Comparison of ENCODE assay signal across 8 mouse cellular contexts in the genomic region with DNA sequence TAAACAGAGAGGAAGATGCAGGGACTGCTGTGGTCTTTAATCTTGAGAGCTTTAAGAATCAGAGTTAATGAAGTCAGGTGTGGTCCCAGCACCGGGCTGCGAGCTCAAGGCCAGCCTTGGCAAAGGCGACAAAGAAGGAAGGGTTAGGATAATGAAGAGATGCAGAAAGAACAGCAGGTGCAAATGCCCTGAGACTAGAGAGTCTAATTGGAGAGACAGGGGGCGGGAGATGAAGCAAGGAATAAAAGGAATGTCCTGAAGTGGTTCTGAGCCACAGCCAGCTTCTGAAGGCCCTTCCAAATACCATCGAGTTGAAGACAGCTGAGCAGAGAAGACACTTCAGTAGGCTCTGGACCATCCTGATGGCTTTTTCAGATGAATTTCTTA. TPM values are rescaled to one million over a fixed set of nuclear protein-coding genes. Genes with fewer than 3 reads are reported as not detected.
DNase-seq lines count a peak whose midpoint lies in the region; ATAC-seq and TF ChIP-seq lines count a peak whose summit lies in the region.

No protein-coding gene starts in this region.

- no peaks in the 10 kb centered on the region for H3K9me3 ChIP-seq in neural tube, embryonic 11.5 days (ENCODE audit: control insufficient read depth, low read length)
- H3K9me3 ChIP-seq in limb, embryonic 13.5 days: no peaks in the 10 kb centered on the region

- no peak for DNase-seq in neural tube, embryonic 11.5 days (ENCODE audit: low spot score)
- no peak for DNase-seq in neural tube, embryonic 10.5 days (ENCODE audit: extremely low spot score, low spot score)
- no peak for DNase-seq in adrenal gland, postnatal 36 days
- DNase-seq in cerebellum, adult 11-12 months: no peak

- no peaks in the 10 kb centered on the region for H3K27me3 ChIP-seq in neural tube, embryonic 11.5 days (ENCODE audit: control insufficient read depth, insufficient read depth, low read length)
- no peaks in the 10 kb centered on the region for H3K27me3 ChIP-seq in limb, embryonic 13.5 days
- no peaks in the 10 kb centered on the region for H3K27me3 ChIP-seq in small intestine, adult 2 months (ENCODE audit: control insufficient read depth, insufficient read depth, low read length)

- H3K36me3 ChIP-seq in neural tube, embryonic 11.5 days (ENCODE audit: control insufficient read depth, insufficient read depth, low read length): peaks cover 10% of the 10 kb centered on the region
- peaks cover 43% of the 10 kb centered on the region for H3K36me3 ChIP-seq in limb, embryonic 13.5 days
- peaks cover 16% of the 10 kb centered on the region for H3K36me3 ChIP-seq in small intestine, adult 2 months (ENCODE audit: control insufficient read depth, insufficient read depth, low read length)

- H3K4me3 ChIP-seq in neural tube, embryonic 11.5 days (ENCODE audit: low read depth, low read length): peak overlapping the region; percentile 64
- peak overlapping the region; percentile 59 for H3K4me3 ChIP-seq in embryonic fibroblast, embryonic 13.5 days (ENCODE audit: insufficient read depth, low read length)
- H3K4me3 ChIP-seq in limb, embryonic 13.5 days: peak overlapping the region; percentile 76
- peak overlapping the region; percentile 76 for H3K4me3 ChIP-seq in small intestine, adult 2 months (ENCODE audit: low read depth, low read length)

- H3K9ac ChIP-seq in neural tube, embryonic 11.5 days (ENCODE audit: low read length): peak overlapping the region; percentile 84
- peak overlapping the region; percentile 85 for H3K9ac ChIP-seq in limb, embryonic 13.5 days

- H3K4me2 ChIP-seq in neural tube, embryonic 11.5 days (ENCODE audit: low read depth): peak overlapping the region; percentile 73
- peak overlapping the region; percentile 84 for H3K4me2 ChIP-seq in limb, embryonic 13.5 days (replicated peaks)

- H3K27ac ChIP-seq in neural tube, embryonic 11.5 days (ENCODE audit: low read depth, low read length): peak overlapping the region; percentile 79
- 0 out of 2 replicates have a peak overlapping the region, but pooled peaks have one; percentile 55 for H3K27ac ChIP-seq in embryonic fibroblast, embryonic 13.5 days (ENCODE audit: insufficient read depth, low read length)
- peak overlapping the region; percentile 90; the same call in 1 of the 2 replicates for H3K27ac ChIP-seq in limb, embryonic 13.5 days
- H3K27ac ChIP-seq in small intestine, adult 2 months (ENCODE audit: insufficient read depth, low read depth, low read length): no peak overlapping the region

- ATAC-seq in neural tube, embryonic 11.5 days (ENCODE audit: insufficient read depth, low FRiP score, low TSS enrichment): no peak
- no peak for ATAC-seq in limb, embryonic 13.5 days (ENCODE audit: low FRiP score, low read depth)
- ATAC-seq in granulocyte monocyte progenitor cell, adult 5-6 weeks (replicated peaks; ENCODE audit: poor library complexity, severe bottlenecking): no peak

- peaks cover 9% of the 10 kb centered on the region for H3K4me1 ChIP-seq in neural tube, embryonic 11.5 days (ENCODE audit: control insufficient read depth, insufficient read depth, low read length)
- H3K4me1 ChIP-seq in embryonic fibroblast, embryonic 13.5 days (ENCODE audit: control insufficient read depth, insufficient read depth, low read length): peaks cover 4% of the 10 kb centered on the region
- H3K4me1 ChIP-seq in limb, embryonic 13.5 days: peaks cover 37% of the 10 kb centered on the region
- H3K4me1 ChIP-seq in small intestine, adult 2 months (ENCODE audit: control insufficient read depth, insufficient read depth, insufficient read length, low read length): peaks cover 12% of the 10 kb centered on the region

- 14% methylated on average over 5 of the region's 5 CpGs for WGBS in neural tube, embryonic 11.5 days
- WGBS in limb, embryonic 13.5 days: 16% methylated on average over 5 of the region's 5 CpGs
- WGBS in small intestine, adult 2 months: 9% methylated on average over 5 of the region's 5 CpGs

- TF ChIP-seq POLR2A in embryonic fibroblast, embryonic 13.5 days (IDR thresholded peaks at IDR 0.05; ENCODE audit: low read depth, low read length): no peak
- TF ChIP-seq POLR2A in small intestine, adult 2 months (IDR thresholded peaks at IDR 0.05; ENCODE audit: low read depth, low read length): no peak

- no peak for TF ChIP-seq CTCF in embryonic fibroblast, embryonic 13.5 days (IDR thresholded peaks at IDR 0.05; ENCODE audit: borderline replicate concordance, insufficient read depth, low read length)
- TF ChIP-seq CTCF in small intestine, adult 2 months (IDR thresholded peaks at IDR 0.05; ENCODE audit: extremely low read depth, insufficient read length, insufficient replicate concordance, low read depth, low read length): no peak

RNA-seq across cellular contexts. Expression of a gene that starts 0.7 kb away (rescaled TPM):
- 18.4 and 19.4 TPM in 2 replicates for polyA plus RNA-seq in neural tube, embryonic 11.5 days (2014; fragmentation: Nextera tagmentation; extraction: Ambion mirVana)
- 5.7 and 8.3 TPM in 2 replicates for polyA plus RNA-seq in embryonic fibroblast, embryonic 13.5 days (2011; ENCODE audit: insufficient read length, low read depth, missing spikeins)
- 20.1 and 21.1 TPM in 2 replicates for polyA plus RNA-seq in limb, embryonic 13.5 days (2015; fragmentation: Nextera tagmentation; extraction: Ambion mirVana)
- polyA plus RNA-seq in small intestine, adult 2 months (2012; rRNA removed): 3.8 and 3.9 TPM in 2 replicates
- 10 to 100 TPM; 12.1 to 15.2 TPM for total RNA-seq in adrenal gland, postnatal 36 days (2021)
- 7.6 and 14.0 TPM in 2 replicates for total RNA-seq in granulocyte monocyte progenitor cell, adult 5-6 weeks (2014; fragmentation: Nextera tagmentation)
- 5.7 and 9.7 TPM in 2 replicates for total RNA-seq in granulocyte monocyte progenitor cell, adult 5-6 weeks (2017)

RNA-seq across cellular contexts. Expression of a gene that starts 4.9 kb away (rescaled TPM):
- 60.8 and 62.9 TPM in 2 replicates for polyA plus RNA-seq in neural tube, embryonic 11.5 days (2014; fragmentation: Nextera tagmentation; extraction: Ambion mirVana)
- 70.0 and 71.3 TPM in 2 replicates for polyA plus RNA-seq in embryonic fibroblast, embryonic 13.5 days (2011; ENCODE audit: insufficient read length, low read depth, missing spikeins)
- polyA plus RNA-seq in limb, embryonic 13.5 days (2015; fragmentation: Nextera tagmentation; extraction: Ambion mirVana): 52.0 and 52.9 TPM in 2 replicates
- polyA plus RNA-seq in small intestine, adult 2 months (2012; rRNA removed): 16.2 and 19.7 TPM in 2 replicates
- total RNA-seq in adrenal gland, postnatal 36 days (2021): 10 to 100 TPM; 71.4 to 98.4 TPM
- 52.3 and 54.2 TPM in 2 replicates for total RNA-seq in granulocyte monocyte progenitor cell, adult 5-6 weeks (2014; fragmentation: Nextera tagmentation)
- 57.7 and 73.4 TPM in 2 replicates for total RNA-seq in granulocyte monocyte progenitor cell, adult 5-6 weeks (2017)

RNA-seq across cellular contexts. Expression of a gene that starts 47.4 kb away (rescaled TPM):
- polyA plus RNA-seq in neural tube, embryonic 11.5 days (2014; fragmentation: Nextera tagmentation; extraction: Ambion mirVana): 35.9 and 37.3 TPM in 2 replicates
- polyA plus RNA-seq in embryonic fibroblast, embryonic 13.5 days (2011; ENCODE audit: insufficient read length, low read depth, missing spikeins): 17.0 and 18.5 TPM in 2 replicates
- polyA plus RNA-seq in limb, embryonic 13.5 days (2015; fragmentation: Nextera tagmentation; extraction: Ambion mirVana): 37.8 and 38.7 TPM in 2 replicates
- 12.2 and 17.3 TPM in 2 replicates for polyA plus RNA-seq in small intestine, adult 2 months (2012; rRNA removed)
- total RNA-seq in adrenal gland, postnatal 36 days (2021): 10 to 100 TPM; 30.0 to 33.6 TPM
- 17.8 and 18.7 TPM in 2 replicates for total RNA-seq in granulocyte monocyte progenitor cell, adult 5-6 weeks (2014; fragmentation: Nextera tagmentation)
- 27.4 and 32.0 TPM in 2 replicates for total RNA-seq in granulocyte monocyte progenitor cell, adult 5-6 weeks (2017)

RNA-seq across cellular contexts. Expression of a gene that starts 50.2 kb away (rescaled TPM):
- polyA plus RNA-seq in neural tube, embryonic 11.5 days (2014; fragmentation: Nextera tagmentation; extraction: Ambion mirVana): 17.8 and 19.6 TPM in 2 replicates
- 39.4 and 47.4 TPM in 2 replicates for polyA plus RNA-seq in embryonic fibroblast, embryonic 13.5 days (2011; ENCODE audit: insufficient read length, low read depth, missing spikeins)
- polyA plus RNA-seq in limb, embryonic 13.5 days (2015; fragmentation: Nextera tagmentation; extraction: Ambion mirVana): 21.5 and 22.0 TPM in 2 replicates
- 21.7 and 33.0 TPM in 2 replicates for polyA plus RNA-seq in small intestine, adult 2 months (2012; rRNA removed)
- 10 to 100 TPM; 46.6 to 50.8 TPM for total RNA-seq in adrenal gland, postnatal 36 days (2021)
- total RNA-seq in granulocyte monocyte progenitor cell, adult 5-6 weeks (2014; fragmentation: Nextera tagmentation): 55.7 and 57.7 TPM in 2 replicates
- total RNA-seq in granulocyte monocyte progenitor cell, adult 5-6 weeks (2017): 16.2 and 28.2 TPM in 2 replicates
